Mouse (Mus musculus): Measurements from ENCODE around the gene Trir.

DNA sequence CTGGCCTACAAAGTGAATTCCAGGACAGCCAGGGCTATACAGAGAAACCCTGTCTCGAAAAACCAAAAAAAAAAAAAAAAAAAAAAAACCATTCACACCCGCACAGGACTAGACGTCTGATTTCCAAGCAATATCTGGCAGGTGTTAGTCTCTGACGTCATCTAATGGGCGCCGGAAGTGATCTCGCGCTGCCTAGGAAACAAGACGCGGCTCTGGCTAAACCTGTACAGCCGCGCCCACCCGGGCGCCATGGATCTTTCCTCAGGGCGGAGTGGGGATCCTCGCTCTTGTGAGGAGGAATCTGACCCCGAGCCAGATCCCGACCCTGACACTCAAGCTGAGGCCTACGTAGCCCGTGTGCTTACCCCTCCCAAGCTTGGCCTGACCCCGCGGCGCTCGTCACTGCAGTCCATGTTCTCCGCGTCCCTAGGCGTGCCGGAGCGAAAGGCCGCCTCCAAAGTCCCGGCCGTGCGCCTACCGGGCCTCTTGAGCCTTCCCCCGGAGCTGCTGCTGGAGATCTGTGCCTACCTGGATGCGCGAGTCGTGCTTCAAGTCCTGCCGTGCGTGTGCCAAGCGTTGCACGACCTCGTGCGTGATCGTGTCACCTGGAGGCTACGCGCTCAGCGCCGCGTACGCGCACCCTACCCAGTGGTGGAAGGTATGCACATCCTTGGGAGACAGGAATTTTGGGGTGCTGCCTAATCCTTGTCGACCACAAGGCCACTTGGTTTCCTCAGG lies 33.4 kb downstream of the Trir start, which contains the start of gene Fbxw9:
- TF ChIP-seq GATA1 (IDR thresholded peaks at IDR 0.05; ENCODE audit: borderline replicate concordance, low read length) = no peak
- no peak for TF ChIP-seq FLI1 (IDR thresholded peaks at IDR 0.05; ENCODE audit: low read length)

Measured in megakaryocyte, embryonic 14.5 days (primary cell).